Mouse (Mus musculus) MEL (cell line): Measurements from ENCODE around the gene Tmem30c. TPM values are rescaled to one million over a fixed set of nuclear protein-coding genes. Genes with fewer than 3 reads are reported as not detected.

Source experiments
- DNase-seq: peaks from one replicate; pipeline ENCODE4 v3.0.0; 2011; ENCODE audit warnings: low read depth, low spot score
- H3K27ac ChIP-seq: 2 replicates; pipeline ENCODE4 v1.5.1; 2012; ENCODE audit warnings: low read depth, mild to moderate bottlenecking, control low read depth, low read length, moderate library complexity; ENCODE audit not compliant: control insufficient read depth
- H3K27me3 ChIP-seq, 2 experiments: fragments of 150-350 bp in 1 of 2; sonication (generic) in 1 of 2; 2 replicates each; pipeline ENCODE4 v1.6.1; 2012; ENCODE audit warnings: low read length in 2 of 2, mild to moderate bottlenecking in 2 of 2, improper control_type of control experiment in 1 of 2, moderate library complexity in 1 of 2; ENCODE audit not compliant: insufficient read depth in 2 of 2, control insufficient read depth in 1 of 2
- H3K36me3 ChIP-seq, 2 experiments: 2 replicates each; pipeline ENCODE4 v1.6.1; 2012 to 2014; ENCODE audit warnings: low read length in 2 of 2, improper control_type of control experiment in 1 of 2, inconsistent platforms in 1 of 2, mild to moderate bottlenecking in 1 of 2; ENCODE audit not compliant: insufficient read depth in 2 of 2, control insufficient read depth in 1 of 2
- H3K4me1 ChIP-seq, 2 experiments: fragments of 150-350 bp in 1 of 2; sonication (generic) in 1 of 2; 2 replicates each; pipeline ENCODE4 v1.6.1; 2012; ENCODE audit warnings: low read length in 2 of 2, improper control_type of control experiment in 1 of 2, mild to moderate bottlenecking in 1 of 2; ENCODE audit not compliant: insufficient read depth in 2 of 2, control insufficient read depth in 1 of 2
- H3K4me3 ChIP-seq, 2 experiments: fragments of 150-350 bp in 1 of 2; sonication (generic) in 1 of 2; 2 replicates each; pipeline ENCODE4 v1.5.1; 2012; ENCODE audit warnings: low read depth in 2 of 2, low read length in 2 of 2, mild to moderate bottlenecking in 2 of 2, moderate library complexity in 2 of 2, control low read depth in 1 of 2, improper control_type of control experiment in 1 of 2; ENCODE audit not compliant: control insufficient read depth in 1 of 2, insufficient read depth in 1 of 2
- H3K79me2 ChIP-seq: 2 replicates; pipeline ENCODE4 v1.6.1; 2012; ENCODE audit warnings: mild to moderate bottlenecking, low read length, moderate library complexity; ENCODE audit not compliant: control insufficient read depth, poor library complexity, insufficient read depth
- H3K9ac ChIP-seq: 2 replicates; pipeline ENCODE4 v1.6.1; 2012; ENCODE audit warnings: low read depth, mild to moderate bottlenecking, control low read depth, low read length, moderate library complexity; ENCODE audit not compliant: control insufficient read depth, poor library complexity, severe bottlenecking
- H3K9me3 ChIP-seq: fragments of 150-350 bp; sonication (generic); replicated peaks from 2 replicates; pipeline ENCODE4 v1.6.1; 2012; ENCODE audit warnings: mild to moderate bottlenecking, low read length, improper control_type of control experiment, moderate library complexity; ENCODE audit not compliant: insufficient read depth
- BHLHE40 ChIP-seq: IDR thresholded peaks from 2 replicates; pipeline ENCODE4 v1.6.1; 2012; ENCODE audit warnings: low read depth, mild to moderate bottlenecking, inconsistent platforms, low read length, improper control_type of control experiment, borderline replicate concordance
- CTCF ChIP-seq, 3 experiments: IDR thresholded peaks in 2 of 3; conservative IDR thresholded peaks in 1 of 3; 2 replicates each; pipeline ENCODE4 v1.5.1; 2011 to 2012; ENCODE audit warnings: low read length in 3 of 3, low read depth in 2 of 3, mild to moderate bottlenecking in 2 of 3, improper control_type of control experiment in 1 of 3, inconsistent platforms in 1 of 3, mixed read lengths in 1 of 3, moderate library complexity in 1 of 3; ENCODE audit not compliant: control insufficient read depth in 1 of 3, insufficient read depth in 1 of 3, poor library complexity in 1 of 3, severe bottlenecking in 1 of 3
- ELF1 ChIP-seq: IDR thresholded peaks from 2 replicates; pipeline ENCODE4 v1.6.1; 2014; ENCODE audit warnings: low read depth, mild to moderate bottlenecking, inconsistent platforms, low read length, improper control_type of control experiment, moderate library complexity
- EP300 ChIP-seq, 2 experiments: IDR thresholded peaks; 2 replicates each; pipeline ENCODE4 v1.6.1; 2011; ENCODE audit warnings: improper control_type of control experiment in 2 of 2, low read length in 2 of 2, low read depth in 1 of 2, mild to moderate bottlenecking in 1 of 2
- ETS1 ChIP-seq: IDR thresholded peaks from 2 replicates; pipeline ENCODE4 v1.6.1; 2012; ENCODE audit warnings: low read depth, mild to moderate bottlenecking, inconsistent platforms, low read length, improper control_type of control experiment, moderate library complexity
- GATA1 ChIP-seq: IDR thresholded peaks from 2 replicates; pipeline ENCODE4 v1.6.1; 2011; ENCODE audit warnings: low read depth, low read length, improper control_type of control experiment
- HCFC1 ChIP-seq: IDR thresholded peaks from 2 replicates; pipeline ENCODE4 v1.6.1; 2012; ENCODE audit warnings: low read depth, mild to moderate bottlenecking, inconsistent platforms, low read length, improper control_type of control experiment, moderate library complexity
- JUND ChIP-seq: IDR thresholded peaks from 2 replicates; pipeline ENCODE4 v1.6.1; 2011; ENCODE audit warnings: low read depth, mild to moderate bottlenecking, improper control_type of control experiment, low read length
- KAT2A ChIP-seq: conservative IDR thresholded peaks from 2 replicates; pipeline ENCODE4 v1.6.1; 2012; ENCODE audit warnings: low read depth, low read length, improper control_type of control experiment, inconsistent platforms
- MAFK ChIP-seq: IDR thresholded peaks from 2 replicates; pipeline ENCODE4 v1.6.1; 2011; ENCODE audit warnings: low read depth, mild to moderate bottlenecking, low read length, improper control_type of control experiment, borderline replicate concordance
- MAX ChIP-seq: IDR thresholded peaks from 2 replicates; pipeline ENCODE4 v1.6.1; 2011; ENCODE audit warnings: low read length, improper control_type of control experiment
- MAZ ChIP-seq: IDR thresholded peaks from 2 replicates; pipeline ENCODE4 v1.6.1; 2012; ENCODE audit warnings: low read depth, mild to moderate bottlenecking, inconsistent platforms, low read length, improper control_type of control experiment
- MEF2A ChIP-seq: IDR thresholded peaks from 2 replicates; pipeline ENCODE4 v1.6.1; 2014; ENCODE audit warnings: low read depth, mild to moderate bottlenecking, inconsistent platforms, low read length, improper control_type of control experiment; ENCODE audit not compliant: poor library complexity, insufficient replicate concordance, severe bottlenecking; ENCODE audit errors: extremely low read depth
- MXI1 ChIP-seq: IDR thresholded peaks from 2 replicates; pipeline ENCODE4 v1.6.1; 2011; ENCODE audit warnings: mild to moderate bottlenecking, low read depth, low read length, improper control_type of control experiment
- MYB ChIP-seq: IDR thresholded peaks from 2 replicates; pipeline ENCODE4 v1.6.1; 2011; ENCODE audit warnings: mild to moderate bottlenecking, low read depth, low read length, improper control_type of control experiment
- MYC ChIP-seq: IDR thresholded peaks from 2 replicates; pipeline ENCODE4 v1.6.1; 2011; ENCODE audit warnings: low read depth, mild to moderate bottlenecking, low read length, improper control_type of control experiment, moderate library complexity
- NELFE ChIP-seq: IDR thresholded peaks from 2 replicates; pipeline ENCODE4 v1.6.1; 2011; ENCODE audit warnings: low read depth, low read length, improper control_type of control experiment
- NRF1 ChIP-seq: IDR thresholded peaks from 2 replicates; pipeline ENCODE4 v1.6.1; 2014; ENCODE audit warnings: low read depth, mild to moderate bottlenecking, inconsistent platforms, low read length, improper control_type of control experiment, moderate library complexity; ENCODE audit not compliant: poor library complexity, insufficient read depth, severe bottlenecking
- POLR2A ChIP-seq, 2 experiments: IDR thresholded peaks; 2 replicates each; pipeline ENCODE4 v1.6.1; 2011 to 2012; ENCODE audit warnings: low read length in 2 of 2, mild to moderate bottlenecking in 2 of 2, control low read depth in 1 of 2, improper control_type of control experiment in 1 of 2, low read depth in 1 of 2, moderate library complexity in 1 of 2; ENCODE audit not compliant: control insufficient read depth in 1 of 2, insufficient read depth in 1 of 2, poor library complexity in 1 of 2
- POLR2AphosphoS2 ChIP-seq: IDR thresholded peaks from 2 replicates; pipeline ENCODE4 v1.6.1; 2011; ENCODE audit warnings: low read length, improper control_type of control experiment
- POLR2AphosphoS5 ChIP-seq: IDR thresholded peaks from 2 replicates; pipeline ENCODE4 v1.6.1; 2012; ENCODE audit warnings: low read depth, borderline replicate concordance, mild to moderate bottlenecking, inconsistent platforms, low read length, moderate library complexity, mixed read lengths
- RAD21 ChIP-seq: IDR thresholded peaks from 2 replicates; pipeline ENCODE4 v1.6.1; 2011; ENCODE audit warnings: mild to moderate bottlenecking, low read depth, low read length, improper control_type of control experiment
- RCOR1 ChIP-seq: IDR thresholded peaks from 2 replicates; pipeline ENCODE4 v1.6.1; 2012; ENCODE audit warnings: low read depth, mild to moderate bottlenecking, inconsistent platforms, low read length, improper control_type of control experiment
- SIN3A ChIP-seq: IDR thresholded peaks from 2 replicates; pipeline ENCODE4 v1.6.1; 2012; ENCODE audit warnings: low read length, improper control_type of control experiment, inconsistent platforms
- SMC3 ChIP-seq: IDR thresholded peaks from 2 replicates; pipeline ENCODE4 v1.6.1; 2011; ENCODE audit warnings: low read depth, low read length, improper control_type of control experiment
- TAL1 ChIP-seq: IDR thresholded peaks from 2 replicates; pipeline ENCODE4 v1.6.1; 2012; ENCODE audit warnings: mild to moderate bottlenecking, inconsistent platforms, low read length, moderate library complexity, mixed read lengths
- TBP ChIP-seq: IDR thresholded peaks from 2 replicates; pipeline ENCODE4 v1.8.0; 2011; ENCODE audit warnings: low read depth, low read length, improper control_type of control experiment
- TCF12 ChIP-seq: IDR thresholded peaks from 2 replicates; pipeline ENCODE4 v1.6.1; 2014; ENCODE audit warnings: low read depth, mild to moderate bottlenecking, inconsistent platforms, low read length, improper control_type of control experiment, moderate library complexity
- UBTF ChIP-seq: IDR thresholded peaks from 2 replicates; pipeline ENCODE4 v1.6.1; 2012; ENCODE audit warnings: low read depth, mild to moderate bottlenecking, inconsistent platforms, low read length, improper control_type of control experiment, moderate library complexity, borderline replicate concordance; ENCODE audit not compliant: insufficient read depth
- USF1 ChIP-seq: IDR thresholded peaks from 2 replicates; pipeline ENCODE4 v1.6.1; 2014; ENCODE audit warnings: low read depth, mild to moderate bottlenecking, inconsistent platforms, low read length, improper control_type of control experiment, moderate library complexity
- USF2 ChIP-seq, 2 experiments: IDR thresholded peaks; 2 replicates each; pipeline ENCODE4 v1.6.1; 2011 to 2012; ENCODE audit warnings: improper control_type of control experiment in 2 of 2, low read length in 2 of 2, borderline replicate concordance in 1 of 2, inconsistent platforms in 1 of 2, low read depth in 1 of 2, mild to moderate bottlenecking in 1 of 2; ENCODE audit not compliant: insufficient read depth in 1 of 2
- ZKSCAN1 ChIP-seq: IDR thresholded peaks from 2 replicates; pipeline ENCODE4 v1.6.1; 2012; ENCODE audit warnings: low read depth, mild to moderate bottlenecking, inconsistent platforms, low read length, improper control_type of control experiment, moderate library complexity
- ZMIZ1 ChIP-seq: IDR thresholded peaks from 2 replicates; pipeline ENCODE4 v1.6.1; 2012; ENCODE audit warnings: low read depth, mild to moderate bottlenecking, inconsistent platforms, low read length, improper control_type of control experiment, moderate library complexity
- ZNF384 ChIP-seq: IDR thresholded peaks from 2 replicates; pipeline ENCODE4 v1.6.1; 2012; ENCODE audit warnings: low read depth, mild to moderate bottlenecking, inconsistent platforms, low read length, improper control_type of control experiment
- polyA plus RNA-seq, 2 experiments: library from polyadenylated mRNA; stranded (reverse) in 1 of 2; unstranded in 1 of 2; fragments of >175 nt in 1 of 2; fragments of >200 nt in 1 of 2; gene quantifications; 2 replicates each; pipeline versions ENCODE4 v1.2.1 to v1.2.4; 2012; ENCODE audit warnings: low replicate concordance in 2 of 2, low read depth in 1 of 2; ENCODE audit not compliant: insufficient read length in 2 of 2, insufficient read depth in 1 of 2, missing spikeins in 1 of 2
- total RNA-seq: library from RNA; depleted of rRNA; stranded (reverse); fragments of 300-350 nt; gene quantifications from 2 replicates; pipeline ENCODE4 v1.2.3, GENCODE M21; 2012

Tmem30c gene
- total and polyA plus RNA-seq, 3 experiments = 0.04 to 0.38 TPM; not detected in 1

DNA sequence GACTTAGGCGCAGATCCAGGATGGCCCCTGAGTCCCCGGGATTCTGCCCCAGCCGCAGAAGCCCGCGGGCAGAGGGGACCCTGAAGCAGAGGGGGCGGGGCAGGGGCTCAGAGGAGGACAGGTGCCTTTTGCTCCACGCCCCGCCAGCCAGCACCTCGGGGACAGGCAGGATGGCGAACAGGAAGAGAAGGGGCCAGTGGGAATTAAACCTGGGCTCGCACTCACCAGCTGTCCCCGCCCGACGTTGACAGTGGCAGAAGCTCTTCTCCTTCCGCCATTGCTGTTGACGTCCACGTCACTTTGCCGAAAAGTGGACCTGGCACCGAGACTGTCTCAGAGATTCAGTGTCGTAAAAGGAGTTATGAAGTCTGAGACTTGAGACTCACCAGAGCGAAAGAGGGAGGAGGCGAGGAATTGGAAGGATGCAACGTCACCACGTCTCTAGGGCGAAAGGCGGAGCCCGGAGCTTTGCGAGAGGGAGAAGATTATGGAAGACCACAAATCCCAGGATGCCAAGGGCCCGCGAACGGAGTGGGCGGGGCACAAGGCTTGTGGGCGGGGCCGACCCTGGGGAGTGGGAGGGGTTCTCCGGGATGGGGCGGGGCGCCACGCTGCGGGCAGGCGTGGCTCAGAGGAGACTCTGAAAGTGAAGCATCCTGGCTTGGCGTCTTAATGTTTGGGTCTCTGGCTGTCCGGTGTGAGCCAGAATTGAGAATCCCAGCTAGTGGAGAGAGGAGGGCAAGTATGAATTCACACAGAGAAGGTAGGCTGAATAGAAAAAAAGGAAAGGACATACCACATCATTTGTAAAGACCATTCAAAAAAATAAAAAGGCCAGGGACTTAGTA is 61.4 kb downstream of the Tmem30c start, which contains the start of gene Tbc1d23:
TSS of gene Tbc1d23 (minus strand) at position 416 of the 848 bp plus-strand sequence.
- peaks cover 0 to 3% of the 10 kb centered on the region in 2 experiments; a peak in 2 of 4 replicates for H3K4me1 ChIP-seq
- H3K27ac ChIP-seq = peak within 1 kb of the TSS; percentile 58
- peak; percentile 99 for DNase-seq
- H3K36me3 ChIP-seq = peaks cover 0 to 8% of the 10 kb centered on the region in 2 experiments; a peak in 2 of 4 replicates
- H3K27me3 ChIP-seq = no peaks in the 10 kb centered on the region
- no peaks in the 10 kb centered on the region for H3K9me3 ChIP-seq
- peaks cover 21% of the 10 kb centered on the region for H3K79me2 ChIP-seq
- peak within 1 kb of the TSS; percentile 78 for H3K9ac ChIP-seq
- peak within 1 kb of the TSS; percentile 88 to 91 for H3K4me3 ChIP-seq
- no peak for TF ChIP-seq ZKSCAN1
- TF ChIP-seq USF2 (IDR thresholded peaks at IDR 0.05; ENCODE audit: borderline replicate concordance in 1 of 2, insufficient read depth in 1 of 2, low read depth in 1 of 2, low read length in 2 of 2) = no peak
- TF ChIP-seq MAFK = no peak
- 0 out of 2 replicates have a peak, but pooled peaks have one; percentile 54 for TF ChIP-seq ZMIZ1
- peak; percentile 22; the same call in 1 of the 2 replicates for TF ChIP-seq NRF1
- no peak for TF ChIP-seq UBTF
- no peak for TF ChIP-seq TAL1
- no peak for TF ChIP-seq MEF2A
- TF ChIP-seq CTCF (IDR thresholded peaks at IDR 0.05 in 2 of 3, conservative IDR thresholded peaks at IDR 0.05 in 1 of 3; ENCODE audit: control insufficient read depth in 1 of 3, insufficient read depth in 1 of 3, low read depth in 2 of 3, low read length in 3 of 3, poor library complexity in 1 of 3, severe bottlenecking in 1 of 3) = no peak
- peak; percentile 63; the same call in 1 of the 2 replicates for TF ChIP-seq POLR2AphosphoS2
- TF ChIP-seq MAZ = peak; percentile 65; the same call in 1 of the 2 replicates
- TF ChIP-seq SIN3A = peak; percentile 98
- TF ChIP-seq TCF12 = peak; percentile 56; the same call in 1 of the 2 replicates
- no peak for TF ChIP-seq USF1
- TF ChIP-seq TBP = peak; percentile 74
- peak; percentile 89 for TF ChIP-seq ELF1
- no peak for TF ChIP-seq POLR2AphosphoS5
- 0 out of 2 replicates have a peak, but pooled peaks have one; percentile 49 for TF ChIP-seq RCOR1
- peak; percentile 95 for TF ChIP-seq HCFC1
- TF ChIP-seq MYC = peak; percentile 76
- TF ChIP-seq JUND = no peak
- 0 out of 2 replicates have a peak, but pooled peaks have one; percentile 25 for TF ChIP-seq MYB
- TF ChIP-seq KAT2A = peak; percentile 73
- no peak for TF ChIP-seq BHLHE40
- TF ChIP-seq EP300 (IDR thresholded peaks at IDR 0.05; ENCODE audit: low read depth in 1 of 2, low read length in 2 of 2) = 0 out of 4 replicates have a peak, but pooled peaks of 1 of the 2 experiments have one; percentile 26
- TF ChIP-seq NELFE = peak; percentile 72
- no peak for TF ChIP-seq RAD21
- 0 out of 2 replicates have a peak, but pooled peaks have one; percentile 8 for TF ChIP-seq SMC3
- peak in 1 of 2 experiments; percentile 74; a peak in 3 of 4 replicates for TF ChIP-seq POLR2A (IDR thresholded peaks at IDR 0.05; ENCODE audit: control insufficient read depth in 1 of 2, insufficient read depth in 1 of 2, low read depth in 1 of 2, low read length in 2 of 2, poor library complexity in 1 of 2)
- TF ChIP-seq ZNF384 = peak; percentile 45; the same call in 1 of the 2 replicates
- no peak for TF ChIP-seq GATA1
- peak; percentile 84 for TF ChIP-seq MXI1
- TF ChIP-seq MAX = peak; percentile 65
- TF ChIP-seq ETS1 = peak; percentile 74
